Mouse (Mus musculus) spleen, postnatal 36 days (tissue): ENCODE data around the gene 2810408A11Rik.

ENCODE experiments used
- DNase-seq, 2 experiments: peaks; one replicate each; pipeline ENCODE4 v3.0.0; 2022; ENCODE audit warnings: low spot score in 2 of 2, mixed read lengths in 1 of 2

2810408A11Rik gene

DNA sequence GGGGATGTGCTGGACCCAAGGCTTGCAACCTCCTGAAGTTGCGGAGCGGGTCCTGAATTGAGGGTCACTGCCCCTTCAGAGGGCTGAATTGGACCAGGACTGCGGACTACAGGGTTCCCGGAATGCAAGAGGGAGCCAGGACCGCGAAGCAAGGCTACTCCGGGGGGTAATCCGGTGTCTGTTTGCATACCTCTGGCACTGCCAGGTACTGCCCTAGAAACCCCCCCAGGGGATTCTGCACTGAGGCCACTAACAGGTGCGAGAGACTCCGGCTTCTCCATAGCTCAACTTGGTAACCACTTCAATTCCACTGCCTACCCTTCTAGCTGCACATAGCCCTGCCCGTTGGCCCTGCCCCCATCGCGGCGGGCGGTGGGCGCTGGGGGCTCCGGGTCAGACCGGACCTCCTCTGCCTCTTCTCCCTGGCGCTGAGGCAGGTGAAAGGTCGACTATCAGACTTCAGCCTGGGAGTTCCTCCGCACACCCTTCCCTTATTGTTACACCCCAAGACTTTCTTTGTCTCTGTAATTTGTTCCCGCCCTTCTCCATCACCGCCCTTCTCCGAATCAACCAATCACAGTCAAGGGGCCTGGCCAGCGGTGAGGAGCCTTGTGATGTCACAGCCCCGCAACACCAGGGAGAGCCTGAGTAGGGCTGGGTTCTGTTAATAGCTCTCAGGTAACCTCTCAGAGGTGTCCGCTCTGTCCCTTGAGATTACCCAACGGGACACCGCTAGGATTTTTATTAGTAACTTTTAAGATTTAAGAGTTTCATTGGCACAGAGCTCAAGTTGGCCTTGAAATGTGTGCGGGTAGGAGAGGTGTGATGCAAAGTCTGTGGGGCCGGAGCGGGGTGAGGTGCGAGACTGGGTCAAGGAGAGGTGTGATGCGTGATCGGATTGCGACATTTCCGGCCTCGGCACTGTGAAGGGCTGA is at the start of gene 2810408A11Rik, which contains the start of gene Neurl4:
Gene 2810408A11Rik, minus strand, starts transcription at position 517 of the 935 bp plus-strand sequence.
Gene Neurl4, plus strand, starts transcription at position 602 of the 935 bp plus-strand sequence.
- DNase-seq, result peak; percentile 94 to 95

- peak; percentile 77 to 86 for DNase-seq
Observed at GRCm38 (mm10) chr11:69948763-69949150, 48.0 kb upstream of the 2810408A11Rik start.

- DNase-seq, result peak; percentile 88 to 93
Observed at GRCm38 (mm10) chr11:69948066-69948762, 47.4 kb upstream of the 2810408A11Rik start, which contains the start of gene Slc2a4. TSS of gene Slc2a4 (minus strand) at chr11:69948188.

GRCm38 (mm10) chr11:69947337-69948065 is 46.7 kb upstream of the 2810408A11Rik start:
- DNase-seq, result no peak

DNA sequence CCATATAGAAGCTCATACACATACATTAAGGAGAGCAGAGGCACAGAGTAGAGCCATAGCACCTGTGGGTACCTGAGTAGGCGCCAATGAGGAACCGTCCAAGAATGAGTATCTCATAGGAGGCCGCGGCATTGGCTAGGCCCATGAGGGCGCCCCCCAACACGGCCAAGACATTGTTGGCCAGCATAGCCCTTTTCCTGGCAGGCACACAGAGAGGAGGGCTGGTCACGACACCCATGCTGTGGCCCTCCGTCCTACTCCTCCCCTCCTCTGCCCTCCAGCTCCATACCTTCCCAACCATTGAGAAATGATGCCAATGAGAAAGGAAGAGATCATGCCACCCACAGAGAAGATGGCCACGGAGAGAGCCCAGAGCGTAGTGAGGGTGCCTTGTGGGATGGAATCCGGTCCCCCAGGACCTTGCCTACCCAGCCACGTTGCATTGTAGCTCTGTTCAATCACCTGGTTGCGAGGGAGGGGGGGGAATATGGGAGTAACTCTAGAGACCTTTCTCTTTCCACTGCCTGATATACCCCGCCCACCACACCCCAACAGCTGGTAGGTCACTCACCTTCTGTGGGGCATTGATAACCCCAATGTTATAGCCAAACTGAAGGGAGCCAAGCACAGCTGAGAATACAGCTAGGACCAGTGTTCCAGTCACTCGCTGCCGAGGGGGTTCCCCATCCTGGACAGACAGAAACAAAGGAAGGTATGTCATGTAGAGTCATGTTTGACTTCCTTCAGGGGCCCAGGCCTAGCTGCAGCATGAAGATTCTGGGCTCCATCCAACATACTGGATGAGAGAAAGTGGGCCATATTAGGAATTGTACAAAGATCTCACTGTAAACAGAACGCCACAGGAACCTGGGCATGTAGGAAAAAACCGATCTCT is 45.5 kb upstream of the 2810408A11Rik start:
- peak in 1 of 2 experiments; percentile 49 for DNase-seq

- no peak for DNase-seq
Observed at GRCm38 (mm10) chr11:69945216-69945615, 44.4 kb upstream of the 2810408A11Rik start.

DNA sequence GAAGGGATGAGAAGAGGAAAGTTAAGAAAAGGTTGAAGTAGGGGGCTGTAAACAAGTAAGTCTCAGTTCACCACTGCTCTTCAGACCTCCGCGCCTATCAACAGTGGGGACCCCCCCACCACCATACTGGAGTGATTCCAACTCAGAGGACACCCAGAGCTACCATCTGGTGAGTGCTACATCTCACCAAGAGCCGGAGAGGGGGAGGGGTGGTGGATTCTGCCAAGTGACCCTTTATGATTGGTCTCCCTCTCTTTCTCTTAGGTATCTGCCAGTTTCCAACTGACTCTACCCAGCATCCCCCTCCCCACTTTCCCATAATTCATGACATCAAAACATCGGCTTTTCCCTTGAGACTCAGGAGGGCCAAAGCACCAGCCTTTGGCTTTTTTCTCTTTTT is 40.2 kb upstream of the 2810408A11Rik start:
- DNase-seq, result no peak

DNA sequence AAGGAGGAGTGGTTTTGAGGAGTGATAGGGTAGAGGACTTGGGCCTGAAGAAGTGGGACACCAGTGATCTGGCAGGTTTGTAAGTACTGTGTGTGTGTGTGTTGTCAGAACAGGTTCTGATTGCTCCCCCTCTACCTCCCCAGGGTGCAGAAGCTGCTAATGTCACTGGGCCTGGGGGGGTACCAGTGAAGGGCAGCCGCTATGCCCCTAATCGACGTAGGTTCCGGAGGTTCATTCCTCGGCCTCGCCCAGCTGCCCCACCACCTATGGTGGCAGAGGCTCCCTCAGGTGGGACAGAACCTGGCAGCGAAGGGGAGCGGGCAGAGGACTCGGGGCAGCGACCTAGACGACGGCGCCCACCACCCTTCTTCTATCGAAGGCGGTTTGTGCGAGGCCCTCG is 38.9 kb upstream of the 2810408A11Rik start:
- no peak for DNase-seq

GRCm38 (mm10) chr11:69939181-69939580 is 38.4 kb upstream of the 2810408A11Rik start:
- DNase-seq, result no peak

- DNase-seq, result no peak
Observed at GRCm38 (mm10) chr11:69938401-69938979, 37.7 kb upstream of the 2810408A11Rik start.

DNA sequence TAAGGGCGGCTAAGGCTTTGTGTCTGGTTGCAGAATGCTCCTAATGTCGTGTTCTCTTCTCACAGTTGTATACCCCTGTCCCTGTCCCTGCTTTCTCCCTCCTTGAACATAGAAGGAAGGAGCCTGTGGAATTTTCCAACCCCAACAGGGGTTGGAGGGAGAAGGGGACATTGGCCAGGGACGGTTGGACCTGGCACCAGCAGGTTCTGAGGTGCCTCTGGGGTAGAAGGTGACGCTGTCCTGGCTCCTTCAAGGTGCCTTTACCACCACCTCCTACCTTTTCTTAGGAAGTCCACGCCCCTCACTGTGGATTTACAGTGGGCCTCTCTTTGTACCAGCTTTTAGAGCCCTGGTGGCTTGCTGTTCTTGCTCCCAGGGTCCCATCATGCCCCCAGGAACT is 37.0 kb upstream of the 2810408A11Rik start:
- no peak for DNase-seq

DNA sequence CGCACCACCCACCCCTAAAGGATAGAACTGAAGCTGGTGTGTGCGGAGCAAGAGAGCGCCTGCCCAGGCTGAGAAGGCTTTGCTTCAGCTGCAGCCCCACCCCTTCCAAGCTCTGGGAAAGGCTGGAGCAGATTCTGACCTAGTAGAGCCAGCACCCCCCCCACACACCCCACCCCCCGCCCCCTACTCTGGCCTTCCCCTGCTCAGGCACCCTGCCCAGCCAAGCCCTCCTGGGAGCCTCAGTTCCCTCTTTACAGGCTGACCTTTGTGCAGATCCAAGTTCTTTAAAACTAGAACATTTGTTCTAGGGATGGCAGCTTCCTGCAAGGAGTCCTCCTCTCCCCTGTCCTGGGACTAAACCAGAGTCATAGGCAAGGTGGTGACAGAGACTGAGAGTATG is 36.6 kb upstream of the 2810408A11Rik start:
- no peak for DNase-seq

- no peak for DNase-seq
Observed at GRCm38 (mm10) chr11:69936714-69937347, 36.0 kb upstream of the 2810408A11Rik start.

GRCm38 (mm10) chr11:69936156-69936555 is 35.4 kb upstream of the 2810408A11Rik start:
- no peak for DNase-seq

DNA sequence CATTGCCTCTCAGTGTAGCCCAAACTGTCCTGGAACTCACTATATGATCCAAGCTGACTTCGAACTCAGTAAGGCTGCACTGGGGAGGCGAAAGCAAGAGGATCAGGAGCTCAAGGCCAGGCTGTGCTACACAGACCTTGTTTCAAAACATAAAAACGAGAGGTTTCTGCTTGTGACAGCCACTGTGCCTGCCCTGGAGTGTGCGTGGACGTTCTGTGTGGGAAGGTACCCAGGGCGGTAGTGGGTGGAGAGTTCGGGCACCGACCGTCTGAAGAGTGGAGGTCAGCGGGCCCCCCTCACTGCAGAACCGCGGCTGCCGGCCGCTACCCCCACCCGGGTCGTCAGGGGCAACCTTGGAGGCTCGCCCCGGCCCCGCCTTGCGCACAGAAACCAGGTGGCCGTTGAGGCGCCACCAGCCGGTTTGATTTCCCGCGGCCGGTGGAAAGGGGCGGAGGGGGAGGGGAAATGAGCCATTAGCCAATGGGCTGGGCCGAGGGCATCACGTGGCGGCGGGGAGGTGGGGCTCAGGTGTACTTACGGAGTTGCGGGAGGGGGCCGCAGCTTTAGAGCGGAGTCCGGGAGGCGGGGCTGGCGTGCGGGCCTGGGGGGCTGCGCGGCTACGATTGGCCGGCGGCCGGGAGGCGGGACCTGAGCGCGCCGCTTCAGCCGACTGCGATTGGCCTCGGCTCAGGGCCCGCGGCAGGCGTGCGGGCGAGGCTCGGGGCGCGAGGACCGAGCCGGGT is 34.5 kb upstream of the 2810408A11Rik start, which contains the start of gene Ybx2:
Gene Ybx2, plus strand, starts transcription at position 660 of the 743 bp plus-strand sequence.
- DNase-seq, result peak; percentile 82 to 87

- no peak for DNase-seq
Observed at GRCm38 (mm10) chr11:69934681-69935080, 33.9 kb upstream of the 2810408A11Rik start.

- DNase-seq, result peak; percentile 79 to 90
Observed at GRCm38 (mm10) chr11:69934169-69934568, 33.4 kb upstream of the 2810408A11Rik start.

DNA sequence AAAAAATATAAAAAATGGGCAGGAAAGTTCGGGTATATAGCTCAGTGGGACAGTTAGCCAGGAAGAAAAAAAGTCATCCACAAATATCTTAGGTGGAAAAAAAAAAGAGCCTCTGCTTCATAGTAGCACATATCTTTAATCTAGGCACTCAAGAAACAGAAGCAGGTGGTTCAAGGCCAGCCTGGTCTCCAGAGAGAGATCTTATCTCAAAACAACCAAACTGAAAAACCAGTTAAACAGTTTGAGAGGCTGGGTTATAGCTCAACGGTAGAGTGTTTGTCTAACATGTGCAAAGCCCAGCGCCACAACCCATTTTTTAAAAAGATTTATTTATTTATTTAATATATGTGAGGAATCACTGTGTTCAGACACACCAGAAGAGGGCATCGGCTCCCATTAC is 32.3 kb upstream of the 2810408A11Rik start:
- no peak for DNase-seq

DNA sequence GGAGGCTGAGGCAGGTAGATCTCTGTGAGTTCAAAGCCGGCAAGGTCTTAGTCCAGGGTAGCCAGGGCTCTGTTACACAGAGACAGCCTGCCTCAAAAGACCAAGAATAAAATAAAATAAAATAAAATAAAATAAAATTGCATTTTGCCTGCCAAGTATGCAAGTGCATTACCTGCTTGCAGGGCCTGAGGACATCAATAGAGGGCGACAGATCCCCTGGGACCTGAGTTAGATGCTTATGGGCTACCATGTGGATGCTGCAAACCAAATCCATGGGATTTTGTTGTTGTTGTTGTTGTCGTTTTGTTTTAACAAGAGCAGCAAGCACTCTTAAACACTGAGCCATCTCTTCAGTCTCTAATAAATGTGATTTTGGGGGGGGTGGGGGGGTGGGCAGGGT is 31.5 kb upstream of the 2810408A11Rik start:
- DNase-seq, result no peak
